Mouse (Mus musculus) kidney, adult 9 months (tissue): ENCODE results near the gene Cpeb2.

ENCODE experiments used
- DNase-seq: peaks from one replicate; pipeline ENCODE4 v3.0.0; 2022

Gene Cpeb2

GRCm38 (mm10) chr5:43328579-43328978 is 95.6 kb downstream of the Cpeb2 start:
- DNase-seq, result no peak

GRCm38 (mm10) chr5:43330260-43330659 is 97.3 kb downstream of the Cpeb2 start:
- no peak for DNase-seq

- DNase-seq, result no peak
These were observed 101.5 kb downstream of the Cpeb2 start for GRCm38 (mm10) chr5:43334469-43334868.

- DNase-seq, result no peak
These were observed 104.2 kb downstream of the Cpeb2 start for GRCm38 (mm10) chr5:43337212-43337611.

- peak; percentile 50 for DNase-seq
These were observed 106.0 kb downstream of the Cpeb2 start for GRCm38 (mm10) chr5:43338771-43339475.
